Mouse (Mus musculus): ENCODE measurements around the gene Ptov1. TPM values are rescaled to one million over a fixed set of nuclear protein-coding genes. Genes with fewer than 3 reads are reported as not detected.

Gene Ptov1
- total RNA-seq, 2 experiments from 2014 or later = 210 to 216 TPM

DNA sequence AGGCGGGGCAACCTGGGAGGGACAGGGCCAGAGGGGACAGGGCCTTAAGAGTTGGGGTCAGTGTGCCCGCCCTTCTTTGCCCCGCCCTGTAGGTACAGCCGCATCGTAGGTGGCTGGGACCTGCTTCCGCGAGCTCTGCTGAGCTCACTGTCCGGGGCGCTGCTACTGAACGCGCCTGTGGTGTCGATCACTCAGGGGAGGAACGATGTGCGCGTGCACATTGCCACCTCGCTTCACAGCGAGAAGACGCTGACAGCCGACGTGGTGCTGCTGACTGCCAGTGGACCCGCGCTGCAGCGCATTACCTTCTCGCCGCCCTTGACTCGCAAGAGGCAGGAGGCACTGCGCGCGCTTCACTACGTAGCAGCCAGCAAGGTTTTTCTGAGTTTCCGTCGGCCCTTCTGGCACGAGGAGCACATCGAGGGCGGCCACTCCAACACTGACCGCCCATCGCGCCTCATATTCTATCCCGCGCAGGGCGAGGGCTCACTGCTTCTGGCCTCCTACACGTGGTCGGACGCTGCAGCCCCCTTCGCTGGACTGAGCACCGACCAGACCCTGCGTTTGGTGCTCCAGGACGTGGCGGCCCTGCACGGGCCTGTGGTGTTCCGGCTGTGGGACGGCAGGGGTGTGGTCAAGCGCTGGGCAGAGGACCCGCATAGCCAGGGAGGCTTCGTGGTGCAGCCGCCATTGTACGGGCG lies 29.9 kb downstream of the Ptov1 start:
- peak; percentile 52 for DNase-seq

DNA sequence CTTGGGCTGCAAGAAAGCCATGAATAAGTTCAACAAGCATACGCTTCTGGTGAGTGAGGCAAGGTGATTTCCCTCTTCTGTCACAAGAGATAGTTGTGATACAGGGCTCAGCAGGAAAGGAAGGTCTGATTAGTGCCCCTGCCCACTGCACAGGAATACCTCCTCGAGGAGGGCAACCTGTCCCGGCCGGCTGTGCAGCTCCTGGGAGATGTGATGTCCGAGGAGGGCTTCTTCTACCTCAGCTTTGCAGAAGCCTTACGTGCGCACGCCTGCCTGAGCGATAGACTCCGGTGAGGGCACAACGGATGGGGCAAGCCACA lies 30.5 kb downstream of the Ptov1 start:
- no peak for DNase-seq

DNA sequence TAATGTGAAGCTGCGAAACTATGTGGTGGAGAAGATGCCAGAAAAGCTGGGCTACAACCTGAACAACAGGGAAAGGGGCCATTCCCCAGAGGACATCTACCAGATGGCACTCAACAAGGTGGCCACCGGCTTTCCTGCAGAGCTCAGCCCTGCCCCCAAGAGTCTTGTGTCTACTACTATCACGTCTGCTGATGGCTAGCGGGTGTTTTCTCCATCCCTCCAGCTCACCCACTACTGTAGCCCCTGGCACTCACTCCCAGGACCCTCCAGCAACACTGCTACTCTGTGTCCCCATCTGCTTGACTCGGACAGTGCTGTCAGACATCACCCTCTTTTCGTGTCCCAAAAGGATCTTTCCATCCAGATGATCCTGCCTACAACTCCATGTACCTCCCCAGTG lies 31.5 kb downstream of the Ptov1 start:
- DNase-seq = no peak

DNA sequence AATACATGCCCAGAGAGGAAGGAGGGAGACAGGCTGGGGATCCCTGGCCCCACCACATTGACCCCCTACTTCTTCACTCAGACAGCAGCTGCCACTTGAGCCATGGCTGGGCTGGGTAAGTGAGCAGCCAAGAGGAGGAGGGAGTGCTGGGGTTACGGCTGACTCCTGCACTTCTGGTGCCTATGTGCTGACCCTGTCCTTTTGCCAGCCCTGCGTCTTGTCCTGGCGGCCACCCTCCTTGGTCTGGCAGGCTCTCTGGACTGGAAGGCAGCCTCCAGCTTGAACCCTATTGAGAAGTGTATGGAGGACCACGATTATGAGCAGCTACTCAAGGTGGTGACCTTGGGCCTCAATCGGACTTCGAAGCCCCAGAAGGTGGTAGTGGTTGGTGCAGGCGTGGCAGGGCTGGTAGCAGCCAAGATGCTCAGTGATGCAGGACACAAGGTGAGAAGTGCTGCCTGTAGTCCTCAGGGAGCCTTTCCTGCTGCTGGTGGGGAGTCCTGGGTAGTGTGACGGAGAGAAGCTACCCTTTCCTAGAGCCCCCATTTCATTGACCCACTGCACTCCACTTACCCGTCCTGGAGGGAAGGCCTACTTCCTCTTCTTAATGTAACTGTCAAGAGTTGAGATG lies 33.0 kb downstream of the Ptov1 start:
- peak; percentile 48 for DNase-seq

DNA sequence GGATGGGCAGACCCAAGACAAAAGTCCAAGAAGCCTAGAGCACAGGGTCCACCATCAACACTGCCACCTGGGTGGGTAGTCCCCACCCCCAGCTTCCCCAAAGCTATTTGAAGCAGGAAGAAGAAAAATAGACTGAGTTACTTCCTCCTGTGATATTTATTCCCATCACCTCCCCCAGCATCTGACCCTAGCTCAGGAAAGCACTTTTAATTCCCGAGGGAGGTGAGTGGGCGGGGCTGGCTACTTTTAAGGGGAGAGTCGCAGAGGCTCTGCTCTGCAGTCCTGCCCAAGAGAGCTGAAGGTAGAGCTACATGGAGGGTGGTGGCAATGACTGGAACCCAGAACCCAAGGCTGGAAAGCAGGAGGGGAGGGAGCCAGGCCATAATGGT lies 33.6 kb downstream of the Ptov1 start:
- DNase-seq = no peak

DNA sequence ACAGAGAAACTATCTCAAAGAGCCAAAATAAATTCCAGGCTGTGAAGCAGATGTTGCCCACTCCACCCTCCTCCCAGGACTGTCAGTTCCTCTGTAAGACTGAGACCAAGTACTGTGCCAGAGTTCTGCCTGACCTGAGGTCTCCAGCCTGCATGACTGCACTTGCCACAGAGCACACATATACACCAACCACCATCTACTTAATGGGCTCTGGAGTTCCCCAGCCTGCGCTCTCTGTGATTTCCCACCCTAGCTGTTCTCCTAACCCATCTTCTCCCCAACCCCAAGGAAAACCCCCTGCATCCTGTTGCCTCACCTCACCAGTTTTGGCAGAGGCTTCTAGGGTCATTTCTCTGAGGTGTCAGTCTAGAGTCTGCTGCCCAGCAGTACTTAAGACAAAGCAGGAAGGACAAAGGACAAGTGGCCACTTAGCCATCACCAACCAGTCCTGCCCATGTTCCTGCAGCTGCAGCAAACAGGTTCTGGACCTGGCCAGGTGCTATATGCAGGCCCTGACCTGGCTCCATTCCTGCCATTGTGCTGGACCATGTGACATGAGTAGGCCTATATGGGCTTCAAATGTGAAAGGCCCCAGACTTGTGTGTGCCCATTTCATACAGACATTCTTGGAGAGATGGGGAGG lies 34.1 kb downstream of the Ptov1 start:
- DNase-seq = no peak

DNA sequence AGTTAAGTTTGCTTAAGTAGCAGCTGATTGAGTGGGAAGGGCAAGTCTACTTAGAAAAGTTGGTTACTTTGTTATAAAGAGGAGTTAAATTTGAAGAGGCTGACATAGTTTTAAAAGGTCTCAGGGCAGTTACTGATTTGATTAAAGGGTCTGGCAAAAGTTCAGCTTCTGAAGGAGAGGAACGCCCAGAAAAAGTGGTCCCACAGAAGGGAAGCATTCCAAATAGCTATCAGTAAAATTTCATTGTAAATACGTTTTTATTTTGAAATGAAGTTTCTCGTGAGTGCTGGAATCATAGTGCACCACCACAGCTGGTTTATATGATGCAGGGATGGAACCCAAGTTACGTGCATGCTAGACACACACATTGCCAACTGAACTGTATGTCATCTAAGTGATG lies 36.8 kb downstream of the Ptov1 start:
- no peak for DNase-seq

DNA sequence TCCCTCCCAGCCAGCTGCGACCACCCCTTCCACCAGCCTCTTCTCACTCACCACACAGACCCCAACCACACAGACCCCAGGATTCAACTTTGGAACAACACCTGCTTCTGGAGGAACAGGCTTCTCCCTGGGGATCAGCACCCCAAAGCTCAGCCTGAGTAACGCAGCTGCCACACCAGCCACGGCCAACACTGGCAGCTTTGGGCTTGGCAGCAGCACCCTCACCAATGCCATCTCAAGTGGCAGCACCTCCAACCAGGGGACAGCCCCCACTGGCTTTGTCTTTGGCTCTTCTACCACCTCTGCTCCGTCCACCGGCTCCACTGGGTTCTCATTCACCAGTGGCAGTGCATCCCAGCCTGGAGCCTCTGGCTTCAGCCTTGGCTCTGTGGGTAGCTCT lies 40.9 kb downstream of the Ptov1 start:
- DNase-seq = no peak

DNA sequence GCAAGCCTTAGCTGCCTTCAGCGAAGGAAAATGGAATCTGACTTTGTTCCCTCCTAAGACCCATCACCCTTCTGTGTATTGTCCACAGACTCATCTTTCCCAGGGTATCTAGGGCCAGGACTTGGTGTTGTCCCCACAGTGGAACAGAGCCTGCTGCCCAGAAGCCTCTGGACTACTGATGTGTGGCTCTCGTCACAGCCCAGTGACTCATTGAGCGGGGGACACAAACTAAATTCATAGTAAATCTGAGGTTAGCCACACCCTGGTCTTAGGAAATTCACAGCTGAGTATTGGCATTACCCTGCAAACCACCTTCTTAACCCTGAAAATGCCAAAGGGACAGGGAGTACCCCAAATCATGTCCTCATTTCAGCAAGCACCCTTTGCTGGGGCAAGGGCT lies 42.8 kb downstream of the Ptov1 start:
- DNase-seq = no peak

DNA sequence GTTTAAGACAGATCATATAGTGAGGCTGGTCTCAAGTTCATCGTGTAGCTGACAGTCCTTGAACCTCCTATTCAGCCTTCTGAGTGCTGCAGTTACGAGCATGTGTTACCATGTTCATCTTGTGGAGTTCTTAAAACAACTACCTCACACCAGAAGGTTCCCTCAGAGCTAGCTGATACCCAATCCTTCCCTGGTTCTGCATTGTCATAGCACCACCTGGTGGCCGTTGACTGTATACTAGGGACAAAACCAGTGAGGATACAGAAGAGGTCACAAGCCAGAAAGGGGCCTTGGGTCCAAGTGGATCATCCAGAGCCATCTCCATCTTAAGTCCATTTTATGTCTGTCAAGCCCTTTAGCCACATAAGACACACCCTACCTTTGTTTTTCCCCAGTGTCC lies 44.7 kb downstream of the Ptov1 start:
- DNase-seq = peak; percentile 82

DNA sequence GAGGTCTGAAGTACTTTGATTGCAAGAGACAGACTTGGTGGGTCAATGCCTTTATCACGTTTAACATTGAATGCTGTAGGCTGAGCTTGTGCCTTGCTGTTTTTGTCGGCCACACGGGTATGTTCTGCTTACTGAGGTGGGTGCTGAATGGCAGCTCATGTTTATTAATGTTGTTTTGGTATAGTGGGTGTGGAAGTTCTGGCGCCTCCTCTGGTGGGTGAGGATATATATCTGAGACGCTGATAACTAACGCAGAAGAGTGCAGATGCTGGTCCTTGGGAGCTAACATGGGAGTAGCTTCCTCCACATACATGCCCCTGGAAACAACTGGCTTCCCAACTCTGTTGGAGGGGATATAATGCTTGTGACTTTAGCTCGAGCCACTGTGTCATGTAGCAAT lies 46.2 kb downstream of the Ptov1 start:
- DNase-seq = no peak

DNA sequence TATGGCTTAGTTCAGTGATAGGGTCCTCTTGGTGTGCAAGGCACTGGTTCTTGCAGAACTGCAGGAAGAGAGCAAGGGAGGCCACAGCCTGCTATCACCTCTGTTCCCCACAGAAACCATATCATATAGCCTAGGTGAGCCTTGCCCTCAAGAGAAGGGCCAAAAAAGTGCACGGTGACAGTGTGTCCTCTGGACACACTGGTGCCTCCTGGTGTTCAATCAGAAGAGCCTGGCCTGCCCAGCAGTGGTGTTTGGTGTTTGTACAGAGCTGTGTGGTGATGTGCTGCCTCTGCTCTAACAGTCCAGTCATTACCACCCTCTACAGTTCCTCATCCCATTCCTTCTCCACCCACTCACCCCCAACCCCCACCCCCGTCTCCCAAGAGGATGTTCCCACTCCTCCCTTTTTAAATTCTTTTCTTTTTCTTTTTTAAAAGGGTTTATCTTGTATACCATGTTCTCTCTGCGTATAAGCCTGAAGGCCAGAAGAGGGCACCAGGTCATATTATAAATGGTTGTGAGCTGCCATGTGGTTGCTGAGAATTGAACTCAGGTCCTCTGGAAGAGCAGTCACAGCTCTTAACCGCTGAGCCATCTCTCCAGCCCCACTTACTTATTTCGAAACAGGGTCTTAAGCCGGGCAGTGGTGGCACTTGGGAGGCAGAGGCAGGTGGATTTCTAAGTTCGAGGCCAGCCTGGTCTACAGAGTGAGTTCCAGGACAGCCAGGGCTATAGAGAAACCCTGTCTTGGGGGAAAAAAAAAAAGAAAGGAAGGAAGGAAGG lies 47.7 kb downstream of the Ptov1 start:
- DNase-seq = peak; percentile 2

DNA sequence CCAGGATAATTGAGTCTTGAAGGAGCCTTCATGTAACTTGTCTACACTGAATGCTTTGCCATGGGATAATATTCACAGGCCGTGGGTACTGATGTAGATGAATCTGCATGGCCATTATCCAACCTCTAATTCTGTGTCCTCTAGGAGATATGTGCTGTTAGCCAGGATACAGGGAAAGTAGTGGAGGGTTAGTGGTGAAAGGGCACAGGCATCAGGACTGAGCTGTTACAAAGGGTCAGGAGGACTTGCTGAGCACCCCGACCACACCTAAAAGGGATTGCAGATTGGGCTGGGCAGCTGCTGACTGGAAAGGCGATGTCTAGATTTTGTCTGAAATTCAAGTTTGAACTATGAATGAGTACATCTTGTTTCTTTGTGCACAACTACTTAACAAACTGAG lies 49.1 kb downstream of the Ptov1 start:
- peak; percentile 0 for DNase-seq

DNA sequence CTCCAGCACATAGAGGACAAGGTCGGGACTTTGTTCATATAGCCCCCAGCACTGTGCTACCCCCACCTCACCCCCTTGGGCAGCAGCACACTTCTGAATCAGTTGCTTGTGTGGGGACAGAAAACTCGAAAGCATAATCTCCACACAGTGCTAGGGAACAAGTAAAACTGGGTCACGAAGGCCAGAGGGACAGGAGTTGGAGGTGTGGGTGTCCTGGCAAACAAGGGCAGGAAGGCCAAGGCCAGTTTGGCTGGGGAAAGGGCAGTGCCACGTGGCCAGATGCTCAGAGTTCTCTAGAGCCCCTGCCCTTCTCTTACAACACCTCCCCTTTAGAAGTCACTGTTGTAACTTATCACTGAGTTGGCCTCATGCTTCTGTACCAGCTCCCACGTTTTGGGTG lies 49.7 kb downstream of the Ptov1 start:
- peak; percentile 3 for DNase-seq

DNA sequence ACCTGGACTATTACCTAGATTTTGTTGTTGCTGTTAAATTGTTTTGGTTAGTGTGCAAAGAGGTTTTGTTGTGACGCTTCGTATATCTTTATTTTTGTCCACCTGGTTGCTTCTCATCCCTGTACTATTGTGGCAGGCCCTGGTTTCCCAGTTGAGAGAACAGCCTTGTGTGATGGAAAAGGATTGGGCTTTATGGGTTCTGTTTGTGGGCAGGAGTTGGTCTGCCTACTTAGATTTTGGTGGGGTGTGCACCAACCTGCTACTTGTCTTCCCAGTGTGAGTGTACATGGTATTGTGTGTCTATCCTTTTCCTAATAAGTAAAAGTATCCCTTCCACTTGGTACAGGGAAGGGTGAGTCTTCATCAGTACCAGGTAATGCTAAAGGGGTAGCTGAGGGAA lies 50.2 kb downstream of the Ptov1 start:
- peak; percentile 1 for DNase-seq

DNA sequence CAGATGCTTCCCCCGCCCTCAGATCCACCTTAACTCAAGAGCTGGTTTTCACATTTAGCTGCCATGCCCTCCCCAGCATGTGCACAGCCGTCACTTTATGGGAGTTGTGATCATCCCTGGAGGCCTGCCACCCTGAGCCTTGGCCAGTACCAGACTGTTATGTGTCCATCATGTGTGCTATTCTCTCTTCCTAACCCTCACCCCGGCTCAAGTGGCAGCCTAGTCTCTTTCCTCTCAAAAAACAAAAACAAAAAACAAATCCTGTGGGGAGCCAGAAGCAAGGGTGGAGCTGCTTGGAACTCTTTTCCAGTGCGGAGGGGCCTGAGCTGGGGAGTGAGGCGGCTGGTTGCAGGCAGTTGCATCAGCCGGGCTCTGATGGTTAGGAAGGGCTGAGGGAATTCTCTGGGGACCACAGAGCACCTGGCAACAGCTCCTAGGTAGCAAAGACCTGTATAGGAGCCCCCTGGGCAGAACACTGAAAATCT lies 50.8 kb downstream of the Ptov1 start:
- DNase-seq = peak; percentile 63

DNA sequence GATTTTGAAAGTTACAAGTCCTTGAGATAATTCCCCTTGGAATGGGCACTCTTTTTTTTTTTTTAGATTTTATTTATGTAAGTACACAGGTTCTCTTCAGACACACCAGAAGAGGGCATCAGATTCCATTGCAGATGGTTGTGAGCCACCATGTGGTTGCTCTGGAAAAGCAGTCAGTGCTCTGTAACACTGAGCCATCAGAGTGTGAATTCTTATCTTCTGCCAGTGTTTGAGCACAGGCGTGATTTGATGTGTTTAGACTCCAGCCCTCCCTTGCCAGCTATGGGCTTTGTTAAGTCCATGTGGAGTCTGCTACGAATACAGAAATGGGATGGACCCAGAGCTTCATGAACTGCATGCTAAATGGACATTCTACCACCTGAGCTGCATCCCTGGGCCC lies 51.4 kb downstream of the Ptov1 start:
- peak; percentile 4 for DNase-seq

DNA sequence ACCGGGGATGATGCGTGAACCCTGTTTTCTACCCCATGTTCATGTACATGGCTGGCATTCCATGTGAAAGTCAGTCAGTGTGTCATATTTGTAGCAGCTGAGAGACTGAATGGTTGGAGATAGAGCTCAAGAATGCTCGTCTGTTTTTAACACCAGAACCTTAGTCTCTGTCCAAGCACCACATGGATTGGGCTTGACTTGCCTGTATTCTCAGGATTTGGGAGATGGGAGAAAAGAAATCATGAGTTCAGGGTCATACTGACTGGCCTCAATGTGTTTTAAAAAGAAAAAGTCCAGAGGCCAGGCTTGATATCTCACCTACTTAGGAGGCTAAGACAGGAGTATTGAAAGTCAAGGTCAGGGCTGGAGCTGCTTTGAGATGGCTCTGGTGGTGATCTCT lies 52.1 kb downstream of the Ptov1 start:
- peak; percentile 1 for DNase-seq

DNA sequence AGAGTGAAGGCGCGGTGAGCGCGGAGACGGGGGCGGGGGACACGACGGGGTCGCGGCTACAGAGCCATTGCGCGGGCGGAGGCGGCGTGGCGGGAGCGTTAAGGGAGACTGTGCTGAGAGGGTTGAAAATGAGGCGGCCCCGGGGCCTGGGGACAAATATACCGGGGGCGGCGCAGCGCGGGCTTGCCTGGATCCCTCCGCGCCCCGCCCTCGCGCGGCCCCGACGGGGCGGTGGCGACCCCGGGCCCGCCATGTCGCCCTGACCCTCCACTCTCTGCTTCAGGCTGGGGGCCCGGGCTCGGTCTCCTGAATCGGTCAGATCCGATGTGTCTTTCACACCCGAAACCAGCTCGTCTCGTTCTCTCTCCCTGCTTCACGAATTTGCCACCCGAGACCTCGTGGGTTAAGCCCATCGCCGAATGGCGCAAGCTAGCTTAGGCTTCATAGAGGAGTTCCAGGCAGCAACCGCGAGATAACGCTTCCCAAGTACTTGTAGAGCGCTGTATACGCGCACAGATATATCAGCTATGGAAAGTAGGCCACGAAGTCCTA lies 53.0 kb downstream of the Ptov1 start, which contains the start of gene Atf5:
Gene Atf5 (minus strand): TSS at position 189 of the 552 bp plus-strand sequence.
- peak; percentile 77 for DNase-seq

DNA sequence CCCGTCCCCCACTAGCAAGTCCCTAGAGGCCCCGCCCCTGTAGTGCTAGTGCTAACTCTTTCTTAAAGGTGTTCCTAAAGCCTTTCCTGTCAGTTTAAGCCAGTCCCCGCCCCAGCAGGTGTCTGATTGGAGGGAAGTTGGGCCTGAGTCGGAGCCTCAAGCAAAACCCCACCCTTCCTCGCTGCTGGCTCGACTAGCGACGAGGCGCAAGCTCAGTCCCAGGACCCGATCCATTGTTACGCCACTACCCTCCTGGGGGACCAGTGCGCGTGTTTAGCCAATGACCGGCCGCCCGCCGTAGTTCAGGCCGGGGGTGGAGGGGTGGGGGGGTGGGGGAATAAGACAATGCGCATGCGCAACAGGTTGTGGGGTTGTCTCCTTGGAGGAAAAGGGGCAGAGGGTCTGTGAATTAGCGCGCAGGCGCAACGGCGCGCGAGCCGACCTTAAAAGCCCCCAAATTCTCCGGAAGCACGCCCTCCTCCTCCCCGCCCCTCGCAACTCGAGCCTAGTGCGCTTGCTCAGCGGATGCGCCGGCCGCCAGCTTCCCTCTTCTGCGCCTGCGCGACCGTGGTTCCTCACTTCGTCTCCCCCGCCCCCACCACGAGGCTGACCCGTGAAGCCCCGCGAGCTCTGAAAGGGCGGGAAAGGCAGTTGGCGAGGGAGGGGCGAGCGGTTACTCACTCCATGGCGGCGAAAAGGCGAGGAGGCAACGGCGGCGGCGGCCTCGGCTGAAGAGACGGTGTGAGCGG lies 53.7 kb downstream of the Ptov1 start, which contains the start of the genes Nup62 and Il4i1:
Gene Nup62 (plus strand): TSS at position 368 of the 749 bp plus-strand sequence.
Gene Il4i1 (plus strand): TSS at position 667 of the 749 bp plus-strand sequence.
- DNase-seq = peak; percentile 100

DNA sequence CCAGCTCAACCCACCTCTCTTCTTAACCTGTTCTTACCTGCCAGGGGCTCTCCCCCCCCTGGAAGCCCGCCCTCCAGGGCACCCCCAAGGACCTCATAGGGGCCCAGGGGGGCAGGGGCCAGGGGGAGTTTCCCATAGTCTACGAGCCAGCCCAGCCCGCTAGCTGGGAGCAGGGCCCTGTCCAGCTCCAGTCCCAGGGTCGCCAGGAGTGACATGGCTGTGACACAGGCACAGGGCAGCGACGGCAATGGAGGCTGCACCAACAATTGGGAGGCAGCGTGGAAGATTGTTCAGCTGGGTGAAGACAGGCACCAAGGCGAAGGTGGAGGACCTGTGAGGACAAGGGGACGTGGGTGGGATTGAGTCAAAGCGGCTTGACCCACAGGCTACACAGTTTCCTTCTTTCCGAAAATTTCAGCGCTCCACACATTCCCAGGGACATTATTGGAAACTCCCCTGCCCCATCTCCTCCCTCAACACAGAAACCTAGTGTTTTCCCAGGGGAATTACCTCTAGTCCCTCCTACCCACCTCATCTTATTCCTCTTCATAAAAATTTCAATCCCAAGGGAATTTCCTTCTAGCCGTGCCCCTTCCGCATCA lies 54.5 kb downstream of the Ptov1 start:
- peak; percentile 22 for DNase-seq

All from gastrocnemius, postnatal 10 days (tissue).